ENCODE assay signal across 28 mouse cellular contexts in genomic region chr2:24718906-24719305, GRCm38 (mm10). TPM values are rescaled to one million over a fixed set of nuclear protein-coding genes. Genes with fewer than 3 reads are reported as not detected.
A peak's percentile ranks its signal among the peaks of the same experiment; 100 is the strongest.
DNase-seq lines count a peak whose midpoint lies in the region; ATAC-seq and TF ChIP-seq lines count a peak whose summit lies in the region.
"Had no signal": no experiment of that assay in that cellular context is flagged by ENCODE, and none has a peak within 500 bp of the region (broad histone marks: within the 10 kb centered on the region; RNA-seq: fewer than 3 reads in every experiment).

No protein-coding gene starts in this region.

- intact Hi-C loops in heart, postnatal 25 days (cut with DNase I), result no loop called here

- WGBS in hindbrain, postnatal 0 days, result 89% methylated on average over 4 of the region's 4 CpGs
- 84% methylated on average over 4 of the region's 4 CpGs for WGBS in hindbrain, embryonic 14.5 days
- WGBS in midbrain, embryonic 10.5 days, result 90% methylated on average over 4 of the region's 4 CpGs
- 87% methylated on average over 4 of the region's 4 CpGs for WGBS in midbrain, embryonic 15.5 days

- H3K36me3 ChIP-seq in hindbrain, postnatal 0 days (ENCODE audit: insufficient read depth, low read length), result peaks cover 19% of the 10 kb centered on the region
- H3K36me3 ChIP-seq in hindbrain, embryonic 14.5 days (replicated peaks; ENCODE audit: control insufficient read depth, insufficient read depth), result peaks cover 70% of the 10 kb centered on the region
- H3K36me3 ChIP-seq in midbrain, embryonic 10.5 days, result peaks cover 11% of the 10 kb centered on the region; the same call in 1 of the 2 replicates
- H3K36me3 ChIP-seq in midbrain, embryonic 15.5 days (replicated peaks), result peaks cover 20% of the 10 kb centered on the region
- H3K36me3 ChIP-seq: embryonic facial prominence, embryonic 13.5 days; embryonic facial prominence, embryonic 15.5 days; forebrain, embryonic 10.5 days; G1E had no signal

- H3K9ac ChIP-seq in hindbrain, postnatal 0 days (replicated peaks; ENCODE audit: low read length), result no peak overlapping the region
- no peak overlapping the region for H3K9ac ChIP-seq in hindbrain, embryonic 14.5 days
- H3K9ac ChIP-seq in midbrain, embryonic 15.5 days, result no peak overlapping the region
- H3K9ac ChIP-seq: embryonic facial prominence, embryonic 13.5 days; embryonic facial prominence, embryonic 15.5 days; forebrain, embryonic 12.5 days had no signal

- 0 out of 2 replicates have a peak, but pooled peaks have one; percentile 22 for ATAC-seq in hindbrain, postnatal 0 days
- no peak for ATAC-seq in hindbrain, embryonic 14.5 days (ENCODE audit: low FRiP score)
- no peak for ATAC-seq in midbrain, embryonic 15.5 days (replicated peaks)
- ATAC-seq: activated CD4-positive, CD25-positive, alpha-beta regulatory T cell, adult 4 months; CD4-positive, CD25-positive, alpha-beta regulatory T cell, adult 4 months; forebrain, embryonic 14.5 days; forebrain, embryonic 16.5 days; Patski had no signal

- H3K27me3 ChIP-seq in hindbrain, postnatal 0 days (ENCODE audit: insufficient read depth, low read length), result no peaks in the 10 kb centered on the region
- H3K27me3 ChIP-seq in hindbrain, embryonic 14.5 days (ENCODE audit: control insufficient read depth, insufficient read depth, low read length), result no peaks in the 10 kb centered on the region
- H3K27me3 ChIP-seq in midbrain, embryonic 10.5 days (ENCODE audit: low read depth, poor library complexity, severe bottlenecking), result no peaks in the 10 kb centered on the region
- no peaks in the 10 kb centered on the region for H3K27me3 ChIP-seq in midbrain, embryonic 15.5 days (replicated peaks)
- H3K27me3 ChIP-seq: CH12.LX; embryonic facial prominence, embryonic 13.5 days; embryonic facial prominence, embryonic 15.5 days; forebrain, embryonic 12.5 days had no signal

- H3K4me3 ChIP-seq in hindbrain, postnatal 0 days (ENCODE audit: low read length), result no peak overlapping the region
- H3K4me3 ChIP-seq in hindbrain, embryonic 14.5 days (replicated peaks; ENCODE audit: low read length), result no peak overlapping the region
- no peak overlapping the region for H3K4me3 ChIP-seq in midbrain, embryonic 10.5 days
- no peak overlapping the region for H3K4me3 ChIP-seq in midbrain, embryonic 15.5 days
- H3K4me3 ChIP-seq: embryonic facial prominence, embryonic 13.5 days; embryonic facial prominence, embryonic 15.5 days; erythroblast, embryonic 14.5 days; forebrain, embryonic 10.5 days; forebrain, embryonic 12.5 days had no signal

- TF ChIP-seq CTCF in hindbrain, postnatal 0 days (IDR thresholded peaks at IDR 0.05; ENCODE audit: low read depth), result no peak

- H3K4me2 ChIP-seq in hindbrain, postnatal 0 days (ENCODE audit: low read depth, low read length), result no peak overlapping the region
- no peak overlapping the region for H3K4me2 ChIP-seq in hindbrain, embryonic 14.5 days (replicated peaks)
- H3K4me2 ChIP-seq in midbrain, embryonic 15.5 days, result no peak overlapping the region
- H3K4me2 ChIP-seq: embryonic facial prominence, embryonic 13.5 days; embryonic facial prominence, embryonic 15.5 days; forebrain, embryonic 12.5 days had no signal

- H3K9me3 ChIP-seq in hindbrain, postnatal 0 days (ENCODE audit: low read length), result no peaks in the 10 kb centered on the region
- no peaks in the 10 kb centered on the region for H3K9me3 ChIP-seq in hindbrain, embryonic 14.5 days (ENCODE audit: control insufficient read depth, low read length)
- H3K9me3 ChIP-seq in midbrain, embryonic 10.5 days (replicated peaks), result no peaks in the 10 kb centered on the region
- H3K9me3 ChIP-seq in midbrain, embryonic 15.5 days, result no peaks in the 10 kb centered on the region
- H3K9me3 ChIP-seq: embryonic facial prominence, embryonic 13.5 days; embryonic facial prominence, embryonic 15.5 days; forebrain, embryonic 10.5 days; forebrain, embryonic 12.5 days; G1E had no signal

- DNase-seq in heart, adult 11 months, result peak; percentile 82
- DNase-seq in heart, postnatal 25 days (ENCODE audit: low spot score), result no peak
- no peak for DNase-seq in hindbrain, postnatal 0 days (ENCODE audit: low spot score)
- no peak for DNase-seq in hindbrain, embryonic 14.5 days (ENCODE audit: low spot score)
- peak; percentile 7 for DNase-seq in midbrain, embryonic 10.5 days (ENCODE audit: low spot score)
- DNase-seq: adrenal gland, adult 8-10 months; adrenal gland, postnatal 14 days; adrenal gland, postnatal 36 days; B cell, adult 2 months; cerebellum, adult 11-12 months; cerebellum, adult 9-10 months; cerebellum, postnatal 14 days; cerebellum, postnatal 36 days; embryo, embryonic 11 days had no signal

- no peak overlapping the region for H3K27ac ChIP-seq in hindbrain, postnatal 0 days
- H3K27ac ChIP-seq in hindbrain, embryonic 14.5 days, result no peak overlapping the region
- no peak overlapping the region for H3K27ac ChIP-seq in midbrain, embryonic 10.5 days (replicated peaks)
- H3K27ac ChIP-seq in midbrain, embryonic 15.5 days, result no peak overlapping the region
- H3K27ac ChIP-seq: embryonic facial prominence, embryonic 13.5 days; embryonic facial prominence, embryonic 15.5 days; forebrain, embryonic 10.5 days; forebrain, embryonic 12.5 days had no signal

- H3K4me1 ChIP-seq in hindbrain, postnatal 0 days (ENCODE audit: insufficient read depth, low read length), result no peaks in the 10 kb centered on the region
- no peaks in the 10 kb centered on the region for H3K4me1 ChIP-seq in hindbrain, embryonic 14.5 days (replicated peaks; ENCODE audit: control insufficient read depth, insufficient read depth, low read length)
- no peaks in the 10 kb centered on the region for H3K4me1 ChIP-seq in midbrain, embryonic 10.5 days
- no peaks in the 10 kb centered on the region for H3K4me1 ChIP-seq in midbrain, embryonic 15.5 days
- H3K4me1 ChIP-seq: embryonic facial prominence, embryonic 13.5 days; embryonic facial prominence, embryonic 15.5 days; forebrain, embryonic 10.5 days; forebrain, embryonic 12.5 days had no signal

RNA-seq across cellular contexts. Expression of gene Cacna1b, which starts 44.0 kb away (rescaled TPM):
- under 1 TPM in 1 of 2 experiments, not detected in 1; 0.03 TPM for total RNA-seq in heart, postnatal 25 days (2021)
- 94.0 and 103 TPM in 2 replicates for total RNA-seq in hindbrain, postnatal 0 days (2014; rRNA removed)
- 10.1 and 11.8 TPM in 2 replicates for polyA plus RNA-seq in hindbrain, postnatal 0 days (2015; fragmentation: Nextera tagmentation; extraction: Ambion mirVana)
- polyA plus RNA-seq in hindbrain, embryonic 14.5 days (2014; fragmentation: Nextera tagmentation; extraction: Ambion mirVana), result 15.9 and 17.9 TPM in 2 replicates
- 1.6 and 2.5 TPM in 2 replicates for polyA plus RNA-seq in midbrain, embryonic 10.5 days (2016; fragmentation: Nextera tagmentation; extraction: Ambion mirVana)
- polyA plus RNA-seq in midbrain, embryonic 15.5 days (2015; fragmentation: Nextera tagmentation; extraction: Ambion mirVana), result 17.0 and 18.4 TPM in 2 replicates
- total RNA-seq: common myeloid progenitor, adult 5-6 weeks had no signal
- polyA plus RNA-seq: G1E had no signal

Comparison
In these comparisons a context has a peak if more than half of its experiments do, and no peak if none do; other contexts are left out.
1. DNase-seq: peak in heart, adult 11 months (single experiment) and midbrain, embryonic 10.5 days (single experiment); none in heart, postnatal 25 days (single experiment), hindbrain, postnatal 0 days (single experiment) and hindbrain, embryonic 14.5 days (single experiment).